Mouse (Mus musculus): ENCODE measurements around the gene Med14.
A peak's percentile ranks its signal among the peaks of the same experiment; 100 is the strongest.

Gene Med14

GRCm38 (mm10) chrX:12761626-12762333 lies at the start of gene Med14:
Gene Med14, minus strand, starts transcription at chrX:12762073.
- peak; percentile 67 for DNase-seq (ENCODE audit: low spot score)

- no peak for DNase-seq (ENCODE audit: low spot score)
Observed at GRCm38 (mm10) chrX:12800559-12800958, 38.7 kb upstream of the Med14 start.

GRCm38 (mm10) chrX:12794842-12795241 lies 33.0 kb upstream of the Med14 start:
- DNase-seq (ENCODE audit: low spot score) = no peak

GRCm38 (mm10) chrX:12791674-12792340 lies 29.9 kb upstream of the Med14 start:
- DNase-seq (ENCODE audit: low spot score) = no peak

GRCm38 (mm10) chrX:12773236-12773635 lies 11.4 kb upstream of the Med14 start:
- DNase-seq (ENCODE audit: low spot score) = no peak

- DNase-seq (ENCODE audit: low spot score) = no peak
Observed at GRCm38 (mm10) chrX:12771561-12771960, 9.7 kb upstream of the Med14 start.

- DNase-seq (ENCODE audit: low spot score) = no peak
Observed at GRCm38 (mm10) chrX:12768571-12768970, 6.7 kb upstream of the Med14 start.

GRCm38 (mm10) chrX:12766846-12767564 lies 5.1 kb upstream of the Med14 start:
- DNase-seq (ENCODE audit: low spot score) = no peak

- no peak for DNase-seq (ENCODE audit: low spot score)
Observed at GRCm38 (mm10) chrX:12763127-12763834, 1.4 kb upstream of the Med14 start.

GRCm38 (mm10) chrX:12762334-12763126 lies 657 bp upstream of the Med14 start:
- DNase-seq (ENCODE audit: low spot score) = no peak

GRCm38 (mm10) chrX:12761259-12761625 lies 631 bp downstream of the Med14 start:
- DNase-seq (ENCODE audit: low spot score) = no peak

- no peak for DNase-seq (ENCODE audit: low spot score)
Observed at GRCm38 (mm10) chrX:12760501-12760900, 1.4 kb downstream of the Med14 start.

- no peak for DNase-seq (ENCODE audit: low spot score)
Observed at GRCm38 (mm10) chrX:12759625-12760024, 2.2 kb downstream of the Med14 start.

GRCm38 (mm10) chrX:12747886-12748285 lies 14.0 kb downstream of the Med14 start:
- DNase-seq (ENCODE audit: low spot score) = no peak

GRCm38 (mm10) chrX:12746729-12747128 lies 15.1 kb downstream of the Med14 start:
- DNase-seq (ENCODE audit: low spot score) = no peak

GRCm38 (mm10) chrX:12740396-12740795 lies 21.5 kb downstream of the Med14 start:
- DNase-seq (ENCODE audit: low spot score) = no peak

- no peak for DNase-seq (ENCODE audit: low spot score)
Observed at GRCm38 (mm10) chrX:12716036-12716435, 45.8 kb downstream of the Med14 start.

- DNase-seq (ENCODE audit: low spot score) = no peak
Observed at GRCm38 (mm10) chrX:12713796-12714195, 48.1 kb downstream of the Med14 start.

- no peak for DNase-seq (ENCODE audit: low spot score)
Observed at GRCm38 (mm10) chrX:12686910-12687309, 75.0 kb downstream of the Med14 start.

- DNase-seq (ENCODE audit: low spot score) = no peak
Observed at GRCm38 (mm10) chrX:12686071-12686470, 75.8 kb downstream of the Med14 start.

GRCm38 (mm10) chrX:12677396-12677795 lies 84.5 kb downstream of the Med14 start:
- DNase-seq (ENCODE audit: low spot score) = peak; percentile 51
